Mouse (Mus musculus): ENCODE results near the gene Hdac9.

- TF ChIP-seq GATA1 (IDR thresholded peaks at IDR 0.05; ENCODE audit: borderline replicate concordance, low read length), result no peak
- no peak for TF ChIP-seq FLI1 (IDR thresholded peaks at IDR 0.05; ENCODE audit: low read length)
Measured at GRCm38 (mm10) chr12:34178931-34179330, 738.0 kb downstream of the Hdac9 start.
